Mouse (Mus musculus) lung, adult 2 months (tissue): ENCODE data around the gene Sart3.

ENCODE experiments used
- CTCF ChIP-seq: fragments of 200-500 bp; IDR thresholded peaks from 2 replicates; pipeline ENCODE4 v1.5.1; 2011; ENCODE audit warnings: mild to moderate bottlenecking, low read length, control low read depth; ENCODE audit not compliant: insufficient read depth
- POLR2A ChIP-seq: fragments of 200-500 bp; IDR thresholded peaks from 2 replicates; pipeline ENCODE4 v1.6.1; 2011; ENCODE audit warnings: low read depth, mild to moderate bottlenecking, control low read depth, low read length, borderline replicate concordance; ENCODE audit errors: extremely low read depth

DNA sequence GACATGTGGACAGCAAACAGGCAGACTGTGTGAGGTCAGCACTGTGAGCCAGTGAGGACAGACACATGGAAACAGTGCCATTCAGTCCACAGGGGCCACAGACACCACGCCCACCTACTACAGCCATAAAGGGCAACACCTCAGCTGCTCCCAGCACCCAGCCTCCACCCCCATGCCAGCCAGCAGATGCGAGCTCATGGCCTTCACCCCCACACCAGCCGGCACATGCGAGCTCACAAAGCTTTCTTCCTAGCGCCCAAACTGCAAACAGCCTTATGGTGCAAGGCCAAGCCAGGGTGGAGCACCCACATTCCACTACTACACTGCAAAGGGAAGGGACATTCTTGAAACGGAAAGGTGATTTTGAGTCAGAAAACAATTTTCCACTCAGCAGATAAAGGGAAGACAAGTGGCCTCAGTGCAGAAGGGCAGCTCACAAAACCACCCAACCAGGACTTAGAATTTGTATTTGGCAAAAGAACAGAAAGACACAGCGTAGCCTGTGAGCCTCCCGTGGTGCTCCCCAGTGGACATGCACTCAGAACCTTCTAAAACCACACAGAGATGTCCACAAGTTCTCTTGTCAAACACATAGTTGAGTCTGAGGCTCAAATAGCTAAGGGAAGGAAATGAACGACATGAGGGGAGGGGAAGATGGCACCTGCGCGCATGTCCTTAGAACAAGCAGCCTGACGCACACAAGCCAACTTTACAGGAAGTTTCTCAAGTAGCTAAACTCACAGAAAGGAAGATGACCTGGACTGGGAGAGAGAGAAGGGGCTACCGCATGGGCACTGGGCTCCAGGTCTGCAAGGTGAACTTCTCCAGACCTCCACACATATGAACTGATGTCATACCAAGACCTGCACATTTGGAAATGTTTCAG lies 6.4 kb downstream of the Sart3 start:
- no peak for TF ChIP-seq CTCF
- no peak for TF ChIP-seq POLR2A
